Mouse (Mus musculus) bone marrow macrophage, adult 2 months (primary cell): Measurements from ENCODE around the gene Itga8.

Experiments used
- CTCF ChIP-seq: IDR thresholded peaks from 2 replicates; pipeline ENCODE4 v1.5.1; 2012; ENCODE audit warnings: low read depth, mild to moderate bottlenecking, low read length, moderate library complexity
- POLR2A ChIP-seq: IDR thresholded peaks from 2 replicates; pipeline ENCODE4 v1.6.1; 2012; ENCODE audit warnings: mild to moderate bottlenecking, low read depth, low read length, borderline replicate concordance

GRCm38 (mm10) chr2:12160486-12160885 is 141.2 kb downstream of the Itga8 start:
- no peak for TF ChIP-seq CTCF
- TF ChIP-seq POLR2A: no peak
